Mouse (Mus musculus) CH12.LX (cell line): Measurements from ENCODE around the gene Gcnt2.

Experiments used
- E2F4 ChIP-seq: IDR thresholded peaks from 2 replicates; pipeline ENCODE4 v1.6.1; 2011; ENCODE audit warnings: low read depth, low read length, improper control_type of control experiment; ENCODE audit not compliant: insufficient replicate concordance
- EP300 ChIP-seq: IDR thresholded peaks from 2 replicates; pipeline ENCODE4 v1.6.1; 2011; ENCODE audit warnings: low read length, improper control_type of control experiment

- no peak for TF ChIP-seq EP300
- no peak for TF ChIP-seq E2F4
These were observed 146.7 kb downstream of the Gcnt2 start for GRCm38 (mm10) chr13:41006244-41006643.
